Comparison of ENCODE assay signal across 8 mouse cellular contexts in the genomic region with DNA sequence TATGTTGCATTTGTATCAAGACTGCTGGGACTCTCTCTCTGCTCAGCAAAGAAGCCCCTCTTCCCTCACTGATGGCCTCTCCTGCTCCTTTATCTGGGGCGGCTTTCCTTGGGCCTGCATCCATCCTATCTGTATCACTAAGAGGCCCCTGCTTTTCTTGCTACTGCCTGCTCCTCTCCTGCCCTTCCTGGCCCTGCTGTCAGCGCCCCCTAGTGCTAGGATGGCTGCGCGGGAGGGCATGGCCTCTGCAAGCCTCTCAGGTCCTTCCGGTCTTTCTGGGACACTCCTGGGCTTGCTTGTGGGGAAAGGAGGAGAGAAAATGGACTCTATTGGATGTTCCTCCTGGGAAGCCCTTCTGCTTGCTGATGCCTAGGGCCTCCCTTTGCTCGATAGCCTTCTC. TPM values are rescaled to one million over a fixed set of nuclear protein-coding genes. Genes with fewer than 3 reads are reported as not detected.
DNase-seq lines count a peak whose midpoint lies in the region; TF ChIP-seq lines count a peak whose summit lies in the region.
"Had no signal": no experiment of that assay in that cellular context is flagged by ENCODE, and none has a peak within 500 bp of the region (broad histone marks: within the 10 kb centered on the region; RNA-seq: fewer than 3 reads in every experiment).

No protein-coding gene starts in this region.

- no peaks in the 10 kb centered on the region for H3K27me3 ChIP-seq in C2C12 (ENCODE audit: control insufficient read depth, insufficient read depth, insufficient read length)

- 0 out of 2 replicates have a peak overlapping the region, but pooled peaks have one; percentile 13 for H3K27ac ChIP-seq in gastrocnemius, adult 2 months

- H3K79me3 ChIP-seq in C2C12 (ENCODE audit: low read depth) = no peaks in the 10 kb centered on the region

- intact Hi-C loops in gastrocnemius, adult 2 months (cut with DNase I) = loop anchor here (2.0 to 5.0 kb wide), 6 partner anchors 61 to 441 kb away; no protein-coding TSS in a partner anchor

- TF ChIP-seq CTCF in C2C12 (IDR thresholded peaks at IDR 0.05; ENCODE audit: control insufficient read depth, insufficient read depth, insufficient read length) = peak; percentile 89
- TF ChIP-seq CTCF in gastrocnemius, adult 2 months (IDR thresholded peaks at IDR 0.05) = peak; percentile 100

- no peak overlapping the region for H3K4me3 ChIP-seq in C2C12 (ENCODE audit: insufficient read depth, poor library complexity, severe bottlenecking)
- no peak overlapping the region for H3K4me3 ChIP-seq in gastrocnemius, adult 2 months

- no peak overlapping the region for H3ac ChIP-seq in C2C12 (ENCODE audit: control insufficient read depth, insufficient read length, low read depth)

- no peaks in the 10 kb centered on the region for H3K36me3 ChIP-seq in C2C12 (ENCODE audit: control insufficient read depth, insufficient read depth)

- no peaks in the 10 kb centered on the region for H3K79me2 ChIP-seq in C2C12 (ENCODE audit: control insufficient read depth, insufficient read depth)

- DNase-seq in 3134 (ENCODE audit: extremely low read depth, insufficient read length, low spot score) = peak; percentile 61
- peak; percentile 73 for DNase-seq in brain, adult 2 months (ENCODE audit: low read depth, low spot score)
- peak; percentile 90 for DNase-seq in gastrocnemius, adult 2 months
- DNase-seq in kidney, adult 9 months = peak; percentile 91
- peak; percentile 96 for DNase-seq in lung, postnatal 10 days
- DNase-seq in spleen, postnatal 10 days (ENCODE audit: low spot score in 2 of 2) = peak; percentile 81 to 90

TF ChIP-seq in C2C12, 6 proteins besides CTCF, POLR2A, EP300 and RAD21:
- TF ChIP-seq MYOG (IDR thresholded peaks at IDR 0.05; ENCODE audit: control insufficient read depth, extremely low read depth, insufficient read length) (no peak), CEBPB (IDR thresholded peaks at IDR 0.05; ENCODE audit: low read depth) (no peak), USF1 (IDR thresholded peaks at IDR 0.05; ENCODE audit: low read depth) (no peak), FOSL1 (IDR thresholded peaks at IDR 0.05; ENCODE audit: insufficient read depth, low read length, poor library complexity, severe bottlenecking) (no peak), MYOD1 (IDR thresholded peaks at IDR 0.05; ENCODE audit: control insufficient read depth, insufficient read length, low read depth) (no peak), MAX (IDR thresholded peaks at IDR 0.05) (no peak)
TF ChIP-seq in C2C12: peak in this region for 0.

RNA-seq across cellular contexts. Expression of gene Tbx2, which starts 9.2 kb away (rescaled TPM):
- polyA plus RNA-seq in C2C12 (2012; fragmentation: generic; extraction: Trizol) = 1.5 TPM
- total RNA-seq in gastrocnemius, adult 2 months (2021) = 1 to 10 TPM; 1.7 to 3.6 TPM

RNA-seq across cellular contexts. Expression of gene Gm11444, which starts 27.0 kb away (rescaled TPM):
- polyA plus RNA-seq in C2C12 (2012; fragmentation: generic; extraction: Trizol) = not detected
- total RNA-seq in gastrocnemius, adult 2 months (2021) = not detected
- total RNA-seq: layer of hippocampus, adult 18-20 months had no signal
